Mouse (Mus musculus) hindbrain, embryonic 14.5 days (tissue): ENCODE measurements at regions not wholly inside any gene's neighbourhood (a gene's known extent, or its start where the extent isn't known, plus 50 kb on each side); places are given as distances from the start of the nearest gene placed in this dataset.

Experiments
- ATAC-seq: fragments of 200-750 bp; cut with Nextera tagmentation; 2 replicates; pipeline ENCODE4 v1.8.0; 2017; ENCODE audit warnings: moderate number of reproducible peaks, mild to moderate bottlenecking, moderate TSS enrichment, moderate library complexity; ENCODE audit not compliant: low FRiP score
- DNase-seq: peaks from one replicate; pipeline ENCODE4 v3.0.0-alpha.2; 2015; ENCODE audit warnings: low spot score
- H3K27ac ChIP-seq: fragments of 300-500 bp; sonication (generic); 2 replicates; pipeline ENCODE4 v1.5.1; 2014; ENCODE audit warnings: mild to moderate bottlenecking, moderate library complexity
- H3K27me3 ChIP-seq: fragments of 300-500 bp; sonication (generic); 2 replicates; pipeline ENCODE4 v1.6.1; 2014; ENCODE audit warnings: mild to moderate bottlenecking, low read length, mixed read lengths; ENCODE audit not compliant: control insufficient read depth, insufficient read depth
- H3K36me3 ChIP-seq: fragments of 300-500 bp; sonication (generic); replicated peaks from 2 replicates; pipeline ENCODE4 v1.6.1; 2014; ENCODE audit not compliant: control insufficient read depth, insufficient read depth
- H3K4me1 ChIP-seq: fragments of 300-500 bp; sonication (generic); replicated peaks from 2 replicates; pipeline ENCODE4 v1.6.1; 2014; ENCODE audit warnings: antibody characterized with exemption, low read length, mixed read lengths; ENCODE audit not compliant: control insufficient read depth, insufficient read depth
- H3K4me2 ChIP-seq: fragments of 300-500 bp; sonication (generic); replicated peaks from 2 replicates; pipeline ENCODE4 v1.6.1; 2014; ENCODE audit warnings: mild to moderate bottlenecking, moderate library complexity
- H3K4me3 ChIP-seq: fragments of 300-500 bp; sonication (generic); replicated peaks from 2 replicates; pipeline ENCODE4 v1.5.1; 2014; ENCODE audit warnings: mild to moderate bottlenecking, low read length
- H3K9ac ChIP-seq: fragments of 300-500 bp; sonication (generic); 2 replicates; pipeline ENCODE4 v1.6.1; 2014
- H3K9me3 ChIP-seq: fragments of 300-500 bp; sonication (generic); 2 replicates; pipeline ENCODE4 v1.6.1; 2016; ENCODE audit warnings: low read length; ENCODE audit not compliant: control insufficient read depth
- WGBS: fragments of 180-500 bp; shearing (Covaris S2); extraction: QIAGEN DNeasy Blood & Tissue Kit; methylation state at CpG from one replicate; pipeline ENCODE4 v1.1.7; 2014; 5-methylcytosine and 5-hydroxymethylcytosine counted together

GRCm38 (mm10) chr15:61653853-61654252, 731.0 kb upstream of the A1bg start:
- no peak overlapping the region for H3K27ac ChIP-seq

GRCm38 (mm10) chr15:61618638-61619500, 696.1 kb upstream of the A1bg start:
- no peak overlapping the region for H3K27ac ChIP-seq
- no peaks in the 10 kb centered on the region for H3K36me3 ChIP-seq
- no peaks in the 10 kb centered on the region for H3K9me3 ChIP-seq
- no peak for ATAC-seq
- no peaks in the 10 kb centered on the region for H3K4me1 ChIP-seq
- H3K9ac ChIP-seq = no peak overlapping the region
- no peaks in the 10 kb centered on the region for H3K27me3 ChIP-seq
- no peak overlapping the region for H3K4me3 ChIP-seq
- DNase-seq = no peak
- WGBS = 79% methylated on average over 8 of the region's 8 CpGs
- no peak overlapping the region for H3K4me2 ChIP-seq

More at GRCm38 (mm10) chr15:61653853-61654252, 731.0 kb upstream of the A1bg start:
- Histone ChIP-seq H3K9ac (no peak overlapping the region), H3K9me3 (no peaks in the 10 kb centered on the region), H3K36me3 (no peaks in the 10 kb centered on the region), H3K27me3 (no peaks in the 10 kb centered on the region), H3K4me2 (no peak overlapping the region), H3K4me1 (no peaks in the 10 kb centered on the region), H3K4me3 (no peak overlapping the region)
- WGBS = 78% methylated on average over 1 of the region's 1 CpGs
- DNase-seq = no peak
- ATAC-seq = no peak

GRCm38 (mm10) chr15:61610662-61611061, 687.9 kb upstream of the A1bg start:
- Histone ChIP-seq H3K4me1 (no peaks in the 10 kb centered on the region), H3K27me3 (no peaks in the 10 kb centered on the region), H3K4me3 (no peak overlapping the region), H3K9me3 (no peaks in the 10 kb centered on the region), H3K4me2 (no peak overlapping the region), H3K9ac (no peak overlapping the region), H3K36me3 (no peaks in the 10 kb centered on the region), H3K27ac (no peak overlapping the region)
- DNase-seq (no peak), ATAC-seq (no peak)
- 90% methylated on average over 3 of the region's 3 CpGs for WGBS

GRCm38 (mm10) chr15:61609656-61610055, 686.8 kb upstream of the A1bg start:
- H3K27me3 ChIP-seq = no peaks in the 10 kb centered on the region
- H3K27ac ChIP-seq = no peak overlapping the region
- WGBS = 92% methylated on average over 6 of the region's 6 CpGs
- H3K36me3 ChIP-seq = no peaks in the 10 kb centered on the region
- no peak overlapping the region for H3K4me3 ChIP-seq
- H3K9ac ChIP-seq = no peak overlapping the region
- ATAC-seq = no peak
- H3K4me2 ChIP-seq = no peak overlapping the region
- no peaks in the 10 kb centered on the region for H3K4me1 ChIP-seq
- DNase-seq = no peak
- H3K9me3 ChIP-seq = no peaks in the 10 kb centered on the region

- Histone ChIP-seq H3K9ac (no peak overlapping the region), H3K9me3 (no peaks in the 10 kb centered on the region), H3K4me2 (no peak overlapping the region), H3K27ac (no peak overlapping the region), H3K4me1 (no peaks in the 10 kb centered on the region), H3K27me3 (no peaks in the 10 kb centered on the region), H3K4me3 (no peak overlapping the region), H3K36me3 (no peaks in the 10 kb centered on the region)
- WGBS = 89% methylated on average over 6 of the region's 6 CpGs
- ATAC-seq = no peak
- DNase-seq = no peak
These were observed 685.5 kb upstream of the A1bg start for GRCm38 (mm10) chr15:61608301-61608731.

- Histone ChIP-seq H3K4me2 (no peak overlapping the region), H3K4me3 (no peak overlapping the region), H3K9me3 (no peaks in the 10 kb centered on the region), H3K4me1 (no peaks in the 10 kb centered on the region), H3K9ac (no peak overlapping the region), H3K27me3 (no peaks in the 10 kb centered on the region), H3K36me3 (no peaks in the 10 kb centered on the region), H3K27ac (no peak overlapping the region)
- 74% methylated on average over 6 of the region's 6 CpGs for WGBS
- no peak for DNase-seq
- no peak for ATAC-seq
These were observed 676.9 kb upstream of the A1bg start for GRCm38 (mm10) chr15:61599734-61600133.

- H3K9ac ChIP-seq = no peak overlapping the region
- no peaks in the 10 kb centered on the region for H3K36me3 ChIP-seq
- DNase-seq = no peak
- H3K4me2 ChIP-seq = no peak overlapping the region
- H3K27me3 ChIP-seq = no peaks in the 10 kb centered on the region
- no peaks in the 10 kb centered on the region for H3K9me3 ChIP-seq
- no peak overlapping the region for H3K27ac ChIP-seq
- H3K4me1 ChIP-seq = no peaks in the 10 kb centered on the region
- peak; percentile 57; the same call in 1 of the 2 replicates for ATAC-seq
- no peak overlapping the region for H3K4me3 ChIP-seq
- WGBS = 49% methylated on average over 4 of the region's 4 CpGs
These were observed 673.5 kb upstream of the A1bg start for GRCm38 (mm10) chr15:61596318-61596717.

GRCm38 (mm10) chr15:61588956-61589355, 666.1 kb upstream of the A1bg start:
- no peaks in the 10 kb centered on the region for H3K36me3 ChIP-seq
- DNase-seq (no peak), ATAC-seq (no peak)
- H3K27me3 ChIP-seq = no peaks in the 10 kb centered on the region
- no peak overlapping the region for H3K4me3 ChIP-seq
- H3K4me1 ChIP-seq = no peaks in the 10 kb centered on the region
- H3K9me3 ChIP-seq = no peaks in the 10 kb centered on the region
- H3K4me2 ChIP-seq = no peak overlapping the region
- H3K27ac ChIP-seq = no peak overlapping the region
- 78% methylated on average over 5 of the region's 5 CpGs for whole genome bisulfite sequencing
- no peak overlapping the region for H3K9ac ChIP-seq

GRCm38 (mm10) chr15:61582335-61582734, 659.5 kb upstream of the A1bg start:
- no peak for ATAC-seq
- Histone ChIP-seq H3K9ac (no peak overlapping the region), H3K27me3 (no peaks in the 10 kb centered on the region), H3K4me1 (no peaks in the 10 kb centered on the region), H3K4me2 (no peak overlapping the region), H3K27ac (no peak overlapping the region), H3K36me3 (no peaks in the 10 kb centered on the region), H3K9me3 (no peaks in the 10 kb centered on the region), H3K4me3 (no peak overlapping the region)
- WGBS = 67% methylated on average over 2 of the region's 2 CpGs
- DNase-seq = no peak
